Mouse (Mus musculus): ENCODE measurements at regions not wholly inside any gene's neighbourhood (a gene's known extent, or its start where the extent isn't known, plus 50 kb on each side); places are given as distances from the start of the nearest gene placed in this dataset.

DNA sequence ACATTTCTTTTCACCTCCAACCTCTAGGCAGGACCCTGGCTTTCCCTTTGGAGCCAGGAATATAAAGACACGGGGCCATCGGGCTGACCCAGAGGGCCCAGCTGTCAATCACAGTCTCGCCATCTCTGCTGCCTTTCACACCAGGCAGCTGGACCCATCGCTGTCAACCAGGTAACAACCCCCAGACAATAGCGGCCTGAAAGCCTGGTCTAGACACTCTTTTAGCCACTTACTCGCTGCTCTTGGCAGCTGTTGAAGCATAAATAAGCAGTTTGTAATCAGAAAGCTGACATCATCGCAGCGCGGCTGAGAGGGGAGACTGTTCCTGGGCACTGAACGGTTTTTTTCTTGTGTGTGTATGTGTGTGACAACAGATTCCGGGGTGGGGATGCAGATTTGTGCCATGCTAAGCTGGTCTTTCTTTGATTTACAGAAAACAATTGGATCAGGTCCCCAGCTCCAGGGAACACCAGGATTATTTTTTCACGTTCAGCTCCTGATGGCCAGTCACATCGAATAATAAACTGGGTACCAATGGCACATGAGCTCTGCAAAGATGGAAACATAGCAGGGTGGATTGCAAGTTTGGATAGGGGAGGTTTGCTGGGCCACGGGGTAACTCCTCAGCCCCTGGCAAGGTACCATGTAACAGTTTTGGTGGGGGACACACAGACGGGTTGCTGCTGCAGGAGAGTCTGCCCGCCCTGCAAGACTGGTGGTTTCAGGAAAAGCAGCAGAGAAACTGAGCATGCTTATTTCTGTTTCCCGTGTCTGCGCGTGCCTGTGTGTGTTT lies 437.6 kb upstream of the Pou3f3 start:
- ChIA-PET CTCF (interaction anchor here in 1 of 4 experiments (1.1 kb wide), 1 partner anchor 18 kb away, joined by 4 read pairs; no protein-coding TSS in a partner anchor), POLR2A (interaction anchor here in 1 of 4 experiments (1.0 kb wide), 1 partner anchor 10 kb away, joined by 4 read pairs; no protein-coding TSS in a partner anchor)

DNA sequence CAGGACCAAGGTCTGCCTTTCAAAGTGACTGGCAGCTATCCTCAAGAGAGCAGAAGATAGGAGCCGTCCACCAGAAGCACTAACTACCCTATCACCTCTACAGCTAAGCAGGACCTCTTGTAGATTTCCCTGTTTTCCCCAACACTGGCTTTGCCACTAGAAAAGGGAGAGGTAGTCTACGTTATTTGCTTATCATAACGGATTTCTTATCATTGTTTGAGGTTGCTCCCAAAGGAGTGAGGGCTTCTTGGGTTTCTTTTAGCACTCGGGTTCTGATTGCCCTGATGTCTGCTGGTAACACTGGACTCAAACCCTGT lies 437.0 kb upstream of the Pou3f3 start:
- ChIA-PET POLR2A (no interaction called here), CTCF (interaction anchor here in 1 of 4 experiments (1.1 kb wide), 1 partner anchor 18 kb away, joined by 4 read pairs; no protein-coding TSS in a partner anchor)

DNA sequence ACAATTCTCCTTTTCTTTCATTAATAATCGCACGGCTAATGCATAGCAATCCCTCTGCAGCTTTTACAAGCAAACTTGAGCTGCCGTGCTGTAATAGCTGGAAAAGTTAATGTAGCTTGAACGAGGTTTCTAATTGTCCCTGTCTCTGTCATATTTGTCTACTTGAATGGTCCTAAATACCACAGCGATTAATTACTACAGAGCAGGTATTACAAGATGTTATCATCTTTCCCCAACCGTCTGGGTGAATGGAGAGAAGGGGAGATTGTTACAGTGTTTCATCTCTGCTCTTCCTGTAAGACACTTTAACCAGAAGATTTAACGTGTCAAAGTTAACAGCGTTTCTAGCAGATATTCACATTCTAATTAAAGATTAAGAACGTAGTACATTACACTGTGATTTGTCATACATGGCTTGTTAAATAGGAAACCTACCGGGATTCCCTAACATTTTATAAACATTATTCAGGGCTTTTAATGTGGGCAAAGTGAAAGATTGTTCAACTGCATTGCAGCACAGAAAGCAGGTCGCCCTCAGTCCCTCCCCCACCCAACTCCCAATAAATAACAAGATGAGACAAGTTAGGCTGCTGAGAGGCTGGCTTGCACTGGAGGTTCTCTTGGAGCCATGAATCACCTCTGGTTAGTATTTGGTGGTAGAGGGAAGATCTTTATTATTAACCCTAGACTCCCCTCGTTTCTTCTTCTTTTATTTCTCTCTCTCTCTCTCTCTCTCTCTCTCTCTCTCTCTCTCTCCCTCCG lies 436.2 kb upstream of the Pou3f3 start:
- CTCF ChIA-PET = no interaction called here
- POLR2A ChIA-PET = no interaction called here

DNA sequence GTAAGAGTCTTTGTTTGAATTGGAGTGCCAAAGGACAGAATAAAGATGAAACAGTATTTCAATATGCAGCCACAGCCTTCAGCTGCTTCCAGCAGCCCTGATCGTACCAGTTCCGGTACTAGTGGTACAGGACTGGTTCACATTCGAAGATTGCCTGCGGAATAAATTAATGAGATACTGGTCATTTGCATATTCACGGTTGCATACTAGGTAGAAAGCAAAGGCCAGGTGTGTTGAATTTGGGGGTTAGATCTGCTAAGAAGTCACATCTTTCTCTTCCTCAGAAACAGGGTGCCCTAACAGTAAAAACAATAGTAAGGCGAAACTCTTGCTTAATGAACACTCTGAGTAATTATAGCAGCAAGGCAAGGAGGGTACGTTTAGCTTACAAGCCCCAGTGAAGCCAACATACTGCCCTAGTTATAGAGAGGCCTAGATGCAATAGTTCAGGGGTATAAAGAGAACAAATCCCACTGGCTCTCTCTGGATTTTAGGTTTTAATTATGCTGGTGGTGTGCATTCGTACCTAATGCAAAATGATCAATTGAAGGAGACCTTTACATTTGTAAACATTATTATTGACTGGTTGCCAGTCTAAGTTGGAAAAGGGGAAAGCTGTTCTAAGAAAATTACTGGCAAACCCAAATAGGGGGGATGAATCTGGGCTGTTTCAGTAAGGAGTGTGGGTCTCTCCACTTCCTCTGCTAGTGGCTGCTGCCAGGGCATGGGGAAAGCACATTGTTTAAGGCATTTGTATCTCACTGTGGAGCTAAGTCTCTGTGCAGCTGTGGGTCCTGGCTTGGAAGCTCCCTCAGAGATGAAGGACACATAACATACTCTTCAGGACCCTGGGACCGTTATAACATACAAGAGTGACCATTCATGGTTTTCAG lies 435.3 kb upstream of the Pou3f3 start:
- POLR2A ChIA-PET = no interaction called here

DNA sequence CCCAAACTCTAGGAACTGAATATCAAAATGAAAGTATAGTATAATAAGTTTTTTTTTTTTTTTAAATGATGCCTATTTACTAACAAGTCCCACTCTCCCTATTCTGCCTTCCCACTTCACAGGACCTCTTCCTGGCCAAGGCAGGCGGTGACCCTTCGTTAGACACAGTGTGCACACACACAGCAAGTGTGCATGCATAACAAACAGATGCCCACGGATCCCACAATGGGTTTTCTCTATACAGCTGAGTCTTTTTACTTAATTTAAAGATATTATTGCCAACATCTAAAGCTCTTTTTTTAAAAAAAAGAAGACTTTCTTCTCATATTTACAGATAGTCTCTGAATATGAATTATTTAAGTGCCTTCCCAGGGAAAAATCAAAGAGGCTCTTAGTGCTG lies 434.5 kb upstream of the Pou3f3 start:
- ChIA-PET CTCF (no interaction called here), POLR2A (no interaction called here)

More for the DNA sequence above, 435.3 kb upstream of the Pou3f3 start:
- CTCF ChIA-PET = no interaction called here

DNA sequence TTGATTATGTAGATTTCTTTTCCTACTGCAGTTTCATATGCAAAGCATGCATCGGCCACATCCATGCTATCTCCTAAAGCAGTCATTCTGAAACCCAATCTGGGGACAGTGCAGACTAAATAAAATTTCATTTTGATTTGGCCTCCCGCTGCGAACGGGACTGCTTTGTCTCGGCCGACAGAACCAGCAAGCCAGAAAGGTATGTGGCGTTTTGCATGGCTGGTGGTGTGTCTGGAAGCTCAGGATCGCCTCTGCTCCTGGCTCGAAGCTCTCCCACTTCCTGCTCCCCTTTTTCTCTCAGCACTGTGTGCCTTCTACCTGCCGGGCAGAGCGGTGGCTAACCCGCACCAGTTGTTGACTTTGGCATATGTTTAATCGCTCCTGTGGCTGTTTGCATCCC lies 433.8 kb upstream of the Pou3f3 start:
- CTCF ChIA-PET = no interaction called here
- POLR2A ChIA-PET = interaction anchor here in 1 of 4 experiments (0.6 to 0.7 kb wide), 3 partner anchors 10 to 337 kb away, joined by 3 read pairs; no protein-coding TSS in a partner anchor

DNA sequence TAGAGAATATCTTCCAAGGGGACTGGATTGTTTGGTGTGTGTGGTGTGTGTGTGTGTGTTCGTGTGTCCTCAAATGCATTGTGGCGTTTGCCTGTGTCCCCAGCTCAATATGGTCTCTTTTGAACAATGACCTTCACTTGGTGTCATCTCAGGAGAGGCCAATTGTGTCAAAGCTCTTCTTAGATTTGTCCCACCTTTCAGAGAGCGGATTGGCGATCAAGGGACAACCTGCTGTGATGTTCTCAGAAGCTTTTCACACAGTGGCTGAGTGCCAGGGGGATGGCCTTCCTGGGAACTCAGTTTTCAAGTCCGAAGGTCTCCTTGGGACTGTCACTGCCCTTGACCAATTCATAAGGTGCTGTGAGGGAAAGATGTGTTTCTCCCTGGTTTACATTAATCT lies 433.0 kb upstream of the Pou3f3 start:
- POLR2A ChIA-PET = interaction anchor here in 1 of 4 experiments (0.6 kb wide), 1 partner anchor 9 kb away, joined by 3 read pairs; no protein-coding TSS in a partner anchor
- CTCF ChIA-PET = no interaction called here

DNA sequence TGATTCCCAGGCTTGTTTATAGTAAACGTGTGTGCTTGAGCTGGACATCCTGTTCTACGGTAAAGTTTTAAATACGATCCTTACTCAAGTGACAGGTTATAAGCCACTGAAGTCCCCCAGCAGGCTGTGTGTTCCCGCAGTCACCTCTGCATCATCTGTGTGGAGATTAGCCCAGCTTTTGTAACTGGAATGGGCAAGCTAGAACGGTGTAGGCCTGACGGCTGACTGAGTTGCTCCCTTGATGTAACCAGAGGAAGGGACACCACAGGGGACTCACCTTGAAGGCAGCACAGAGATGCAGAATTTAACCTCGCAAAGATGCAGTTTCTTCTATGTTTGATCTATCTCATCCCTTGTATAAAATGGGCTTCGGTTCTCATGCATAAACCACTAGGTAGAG lies 418.4 kb upstream of the Pou3f3 start:
- POLR2A ChIA-PET = interaction anchor here in 1 of 4 experiments (0.6 kb wide), 1 partner anchor 1393 kb away, joined by 3 read pairs; no protein-coding TSS in a partner anchor
- CTCF ChIA-PET = interaction anchor here in 1 of 4 experiments (0.6 kb wide), 1 partner anchor 435 kb away, joined by 5 read pairs; no protein-coding TSS in a partner anchor

DNA sequence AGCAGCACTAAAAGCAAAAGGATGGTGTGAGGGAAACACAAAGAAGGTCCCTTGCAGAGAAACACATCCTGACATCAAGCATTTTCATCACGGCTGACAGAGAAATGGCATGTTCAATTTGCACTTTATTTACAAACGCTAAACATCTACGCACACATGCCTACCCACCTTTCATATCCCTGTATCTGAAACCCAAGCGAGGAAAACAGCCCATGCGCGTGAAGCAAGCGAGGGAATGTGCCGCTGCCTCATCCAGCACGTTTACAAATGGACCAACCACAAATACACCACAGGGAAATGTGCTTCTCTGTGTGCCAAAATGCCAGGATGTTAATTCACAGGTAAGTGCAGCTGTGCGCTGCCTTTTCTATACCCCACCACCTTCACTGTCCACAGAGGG lies 399.7 kb upstream of the Pou3f3 start:
- POLR2A ChIA-PET = no interaction called here
- CTCF ChIA-PET = no interaction called here

DNA sequence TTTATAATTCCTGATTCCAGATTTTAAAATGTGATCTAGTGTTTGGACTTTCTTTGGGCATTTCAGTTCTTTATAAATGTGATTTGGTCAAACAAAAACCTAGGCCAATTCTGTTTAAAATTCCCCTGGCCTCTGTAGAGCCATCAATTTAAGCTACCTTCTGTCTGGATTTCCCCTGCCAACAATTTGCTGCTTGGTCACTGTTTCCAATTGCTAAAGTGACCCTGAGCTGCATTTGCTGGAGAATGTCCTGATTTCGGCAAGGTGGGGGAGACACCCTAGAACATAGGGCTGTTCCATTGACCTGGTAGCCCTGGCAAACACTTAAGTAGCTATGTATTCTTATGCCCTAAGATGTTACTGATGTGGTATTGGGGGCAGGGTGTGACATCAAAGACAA lies 386.3 kb upstream of the Pou3f3 start:
- ChIA-PET POLR2A (no interaction called here), CTCF (no interaction called here)

DNA sequence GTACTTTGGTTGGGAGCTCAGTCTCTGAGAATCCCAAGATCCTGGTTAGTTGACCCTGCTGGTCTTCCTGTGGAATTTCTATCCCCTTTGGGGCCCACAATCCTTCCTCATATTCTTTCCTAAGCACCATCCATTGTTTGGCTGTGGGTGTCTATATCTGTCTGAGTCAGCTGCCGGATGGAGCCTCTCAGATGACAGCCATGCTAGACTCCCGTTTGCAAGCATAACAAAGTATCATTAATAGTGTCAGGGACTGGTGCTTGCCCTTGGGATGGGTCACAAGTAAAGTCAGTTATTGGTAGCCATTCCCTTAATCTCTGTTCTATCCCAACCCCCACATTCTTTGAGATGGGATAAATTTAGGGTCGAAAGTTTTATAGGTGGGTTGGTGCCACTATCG lies 382.1 kb upstream of the Pou3f3 start:
- CTCF ChIA-PET = no interaction called here
- POLR2A ChIA-PET = no interaction called here

DNA sequence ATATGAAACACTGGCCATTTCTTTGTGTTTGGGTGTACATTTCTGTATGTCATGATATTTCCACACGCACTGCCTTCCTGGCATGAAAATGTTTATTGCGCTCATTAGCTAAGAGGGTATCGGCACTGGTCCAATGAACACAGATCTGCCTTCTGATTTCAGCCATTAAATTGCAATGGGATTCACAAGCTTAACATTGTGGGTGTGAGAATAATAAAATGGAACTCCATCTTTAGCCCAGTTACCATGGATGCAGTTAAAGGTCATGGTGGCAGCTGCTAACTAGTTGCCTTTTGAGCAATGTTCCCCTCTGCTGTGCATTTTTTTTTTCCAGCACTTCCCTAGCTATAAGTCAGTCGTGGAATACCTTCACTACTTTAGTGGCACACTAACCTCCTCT lies 343.7 kb upstream of the Pou3f3 start:
- ChIA-PET CTCF (no interaction called here), POLR2A (no interaction called here)

DNA sequence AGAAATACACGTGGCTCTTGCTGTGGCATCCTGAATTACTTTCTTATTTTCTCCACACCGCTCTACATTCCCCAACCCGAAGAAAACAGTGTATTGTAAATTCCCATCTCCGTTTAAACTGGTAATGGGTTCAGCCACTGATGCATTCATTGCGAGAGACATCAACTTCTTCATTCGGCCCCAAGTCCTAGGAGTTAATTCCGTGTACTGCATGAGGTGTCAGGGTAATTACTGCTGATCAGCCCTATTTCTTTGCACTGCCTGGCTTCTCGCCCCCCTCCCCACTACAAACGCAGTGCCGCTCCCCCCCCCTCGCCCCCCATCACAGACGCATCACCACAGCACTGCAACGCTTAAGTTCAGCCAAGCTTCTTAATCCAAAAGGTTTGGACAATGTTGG lies 343.2 kb upstream of the Pou3f3 start:
- ChIA-PET CTCF (no interaction called here), POLR2A (no interaction called here)

DNA sequence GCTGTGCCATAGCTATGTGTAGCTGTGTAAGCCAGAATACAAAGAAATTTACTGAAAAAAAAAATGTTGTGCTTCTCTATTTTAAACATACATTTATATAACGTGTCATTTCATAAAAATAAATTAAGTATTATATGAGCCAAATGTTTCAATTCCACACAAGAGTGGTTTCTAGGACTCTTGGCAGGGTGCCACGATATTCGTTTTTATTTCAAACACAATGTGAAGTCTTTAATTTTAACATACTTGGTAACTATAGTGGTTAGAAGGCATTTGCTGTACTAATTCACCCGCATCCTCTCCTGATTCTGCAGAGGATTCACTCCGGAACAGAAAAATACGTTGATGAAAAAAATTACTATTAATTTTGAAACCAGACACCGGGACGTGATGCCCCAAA lies 342.5 kb upstream of the Pou3f3 start:
- ChIA-PET CTCF (no interaction called here), POLR2A (no interaction called here)

DNA sequence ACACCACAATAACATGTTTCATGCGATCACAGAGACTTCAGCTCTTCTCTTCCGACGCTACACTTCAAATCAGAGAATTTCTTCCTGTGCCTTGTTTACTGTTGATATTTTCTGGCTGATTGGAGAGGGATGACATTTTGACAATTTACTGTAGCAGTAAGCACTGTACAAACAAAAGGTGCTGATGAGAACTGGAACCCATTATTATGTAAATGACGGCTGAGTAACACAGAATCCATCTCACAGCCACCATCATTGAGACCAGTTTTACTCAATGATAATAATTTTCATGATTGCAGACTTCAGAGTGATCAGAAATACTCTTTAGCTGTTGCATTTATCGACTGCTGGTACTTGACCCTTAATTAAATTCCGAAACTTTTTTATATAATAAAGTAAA lies 341.5 kb upstream of the Pou3f3 start:
- CTCF ChIA-PET = no interaction called here
- POLR2A ChIA-PET = no interaction called here

DNA sequence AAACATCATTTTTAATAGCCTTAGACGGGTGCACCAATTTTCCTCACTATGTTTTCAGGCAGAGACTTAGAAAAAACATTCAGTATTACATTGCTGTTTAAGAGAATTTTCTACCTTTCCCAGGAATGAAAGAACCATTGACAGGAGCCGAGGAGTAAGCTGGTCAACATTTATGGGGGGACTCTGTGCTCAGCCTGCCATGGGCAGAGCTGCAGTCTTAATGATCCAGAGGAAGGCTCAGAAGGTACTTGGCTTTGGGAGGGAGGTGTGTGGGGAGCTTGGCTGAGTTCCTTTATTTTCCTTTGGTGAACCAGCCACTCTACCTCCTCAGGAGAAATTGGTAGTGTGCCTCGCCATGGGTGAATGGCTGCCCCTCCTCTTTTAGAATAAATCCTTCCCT lies 333.1 kb upstream of the Pou3f3 start:
- POLR2A ChIA-PET = no interaction called here
- CTCF ChIA-PET = no interaction called here

DNA sequence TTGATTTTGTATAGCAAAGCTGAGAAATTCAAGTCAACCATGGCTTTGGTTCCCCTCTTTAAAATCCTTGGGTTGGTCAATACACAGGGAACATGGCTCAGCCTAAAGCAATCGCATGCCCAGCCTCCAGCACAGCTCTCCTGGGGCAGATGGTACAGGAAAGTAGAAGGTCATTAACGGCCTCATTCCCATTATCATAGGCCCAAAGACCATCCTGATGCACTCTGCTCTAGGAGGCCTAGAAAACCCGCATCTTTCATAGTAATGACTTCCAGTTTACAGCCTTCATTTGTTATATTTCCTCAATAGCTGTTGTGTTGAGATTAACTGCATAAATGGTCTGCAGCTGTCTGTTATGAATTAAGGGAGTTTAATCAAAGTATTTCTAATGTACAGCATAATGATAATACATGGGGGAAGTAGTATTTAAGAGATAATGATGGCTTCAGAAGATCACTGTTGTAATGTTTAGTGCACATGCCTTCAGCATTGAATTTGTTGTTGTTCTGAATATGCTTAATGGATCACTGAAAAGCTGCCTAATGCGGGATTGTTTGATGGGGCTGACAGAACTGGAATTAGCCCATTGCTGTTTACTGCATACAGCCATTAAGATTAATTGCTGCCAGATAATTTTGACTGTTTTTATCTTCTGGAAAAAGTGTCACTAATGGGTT lies 329.8 kb upstream of the Pou3f3 start:
- CTCF ChIA-PET = no interaction called here
- POLR2A ChIA-PET = interaction anchor here in 2 of 4 experiments (0.6 to 0.7 kb wide), 2 partner anchors 377 to 1062 kb away, joined by 3 read pairs; no protein-coding TSS in a partner anchor

DNA sequence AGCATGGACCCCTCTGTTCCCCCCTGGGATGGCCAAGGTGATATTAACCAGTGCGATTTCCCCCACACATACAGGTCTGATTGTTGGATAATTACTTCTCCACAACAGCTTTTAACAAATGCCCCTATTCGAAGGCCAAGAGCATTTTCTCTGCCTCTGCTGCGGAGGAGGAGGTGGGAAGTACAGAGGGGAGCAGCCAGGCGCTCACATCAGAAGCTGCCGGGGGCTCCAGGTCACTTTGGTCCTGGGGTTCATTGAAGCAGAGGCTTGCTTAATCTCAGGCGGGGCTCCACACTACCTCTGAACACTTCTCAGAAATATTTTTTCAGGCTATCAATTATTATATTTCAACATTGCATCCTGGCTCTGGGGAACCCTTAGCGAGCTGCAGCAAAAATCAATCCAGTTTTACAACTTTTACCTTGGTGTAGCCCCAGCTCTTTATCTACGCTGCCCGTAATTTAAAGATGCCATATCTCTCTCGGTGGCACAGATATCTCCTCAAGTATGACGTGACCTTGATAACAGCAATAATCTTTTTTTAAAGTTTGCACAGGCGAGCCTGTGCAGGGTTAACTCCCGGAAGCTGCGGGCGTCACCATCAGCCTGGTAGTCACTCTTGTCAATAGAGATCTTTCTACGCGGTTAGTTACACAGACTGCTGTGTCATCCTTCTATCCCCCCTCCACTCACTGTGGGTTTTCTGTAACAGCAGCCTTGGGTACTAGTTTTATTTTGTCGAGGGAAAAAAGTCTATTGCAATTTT lies 307.5 kb upstream of the Pou3f3 start:
- CTCF ChIA-PET = no interaction called here
- POLR2A ChIA-PET = no interaction called here

DNA sequence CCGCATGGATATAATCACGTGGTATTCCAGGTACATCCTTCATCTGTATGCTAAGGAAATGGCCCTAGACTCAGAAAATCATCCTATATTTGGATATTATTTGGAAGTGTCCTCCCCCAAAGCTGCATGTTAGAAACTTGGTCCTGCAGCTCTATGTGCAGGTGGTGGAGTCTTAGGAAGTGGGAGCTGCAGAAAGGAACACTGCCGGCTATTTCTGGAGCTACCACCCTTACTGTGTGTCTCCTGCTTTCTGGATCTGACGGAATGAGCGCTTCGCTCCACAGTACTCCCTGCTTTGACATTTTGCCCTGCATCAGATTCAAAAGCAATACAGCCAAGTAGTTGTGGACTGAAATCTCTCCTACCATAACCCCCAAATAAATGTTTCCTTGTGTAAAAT lies 306.8 kb upstream of the Pou3f3 start:
- CTCF ChIA-PET = no interaction called here
- POLR2A ChIA-PET = no interaction called here
